Mouse (Mus musculus) testis, adult 2 months (tissue): ENCODE results near the gene Spsb1.

Experiments
- CTCF ChIP-seq: fragments of 200-500 bp; IDR thresholded peaks from 2 replicates; pipeline ENCODE4 v1.5.1; 2012; ENCODE audit warnings: low read depth, mild to moderate bottlenecking, inconsistent platforms, low read length, moderate library complexity; ENCODE audit not compliant: control insufficient read depth, insufficient read depth, insufficient replicate concordance
- POLR2A ChIP-seq: fragments of 200-500 bp; IDR thresholded peaks from 2 replicates; pipeline ENCODE4 v1.6.1; 2012; ENCODE audit warnings: low read depth, mild to moderate bottlenecking, inconsistent platforms, low read length, moderate library complexity; ENCODE audit not compliant: control insufficient read depth

- TF ChIP-seq CTCF (no peak), POLR2A (no peak)
Measured at GRCm38 (mm10) chr4:149889851-149890250, 65.0 kb downstream of the Spsb1 start.
